Mouse (Mus musculus) splenic B cell, adult 2 months (primary cell): ENCODE results near the gene Slc34a3.

ENCODE experiments used
- DNase-seq: peaks from one replicate; pipeline ENCODE4 v3.0.0-alpha.2; 2011; ENCODE audit warnings: low read depth, low spot score
- H3K27me3 ChIP-seq: 2 replicates; pipeline ENCODE4 v1.6.1; 2012; ENCODE audit warnings: mild to moderate bottlenecking, low read length, moderate library complexity, mixed read lengths; ENCODE audit not compliant: control insufficient read depth, poor library complexity, insufficient read depth, severe bottlenecking
- H3K36me3 ChIP-seq: 2 replicates; pipeline ENCODE4 v1.6.1; 2012; ENCODE audit warnings: mild to moderate bottlenecking, low read length, moderate library complexity, mixed read lengths; ENCODE audit not compliant: control insufficient read depth, poor library complexity, insufficient read depth, severe bottlenecking

The Slc34a3 gene

DNA sequence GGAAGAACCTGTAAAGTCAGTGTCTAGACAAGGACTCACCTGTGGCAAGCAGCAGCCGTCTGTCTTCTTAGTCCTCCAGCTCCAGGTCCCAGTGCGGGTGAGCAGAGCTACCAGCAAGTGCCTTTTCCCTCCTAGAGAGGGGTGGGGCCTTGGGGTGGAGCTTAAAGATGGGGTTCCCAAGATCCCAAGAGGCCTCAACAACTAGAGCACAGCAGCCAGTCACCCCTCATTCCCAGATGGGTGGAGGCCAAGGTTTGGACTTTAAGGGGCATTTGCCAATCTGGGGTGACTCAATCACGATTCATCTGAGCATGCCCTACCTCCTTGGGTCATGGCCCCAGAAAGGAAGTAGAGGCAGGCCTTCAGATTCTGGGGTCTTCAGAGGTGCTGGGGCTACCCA, 5.6 kb upstream of the Slc34a3 start:
- no peak for DNase-seq
- H3K36me3 ChIP-seq, result no peaks in the 10 kb centered on the region

DNA sequence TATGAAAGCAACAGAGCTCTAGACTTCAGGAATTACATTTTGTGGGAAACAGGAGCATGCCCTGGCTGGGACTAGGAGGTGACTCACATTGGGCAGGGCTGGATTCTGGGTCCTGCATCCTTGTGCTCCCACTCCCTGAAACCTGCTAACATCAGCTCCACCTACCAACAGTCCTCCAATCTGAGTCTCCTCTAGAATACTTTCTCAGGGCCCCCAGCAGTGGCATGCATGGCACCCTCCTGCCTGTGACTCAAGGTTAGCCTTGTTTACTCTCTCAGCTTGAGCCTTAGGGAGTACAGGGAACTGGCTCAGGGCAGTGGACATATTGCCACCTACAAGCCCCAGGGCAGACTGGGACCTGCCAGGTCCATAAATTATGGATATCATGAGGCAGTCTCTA, 3.9 kb upstream of the Slc34a3 start:
- Histone ChIP-seq H3K27me3 (peaks cover 3% of the 10 kb centered on the region; the same call in 1 of the 2 replicates), H3K36me3 (no peaks in the 10 kb centered on the region)
- DNase-seq, result no peak

More for the DNA sequence above, 5.6 kb upstream of the Slc34a3 start:
- peaks cover 3% of the 10 kb centered on the region; the same call in 1 of the 2 replicates for H3K27me3 ChIP-seq

DNA sequence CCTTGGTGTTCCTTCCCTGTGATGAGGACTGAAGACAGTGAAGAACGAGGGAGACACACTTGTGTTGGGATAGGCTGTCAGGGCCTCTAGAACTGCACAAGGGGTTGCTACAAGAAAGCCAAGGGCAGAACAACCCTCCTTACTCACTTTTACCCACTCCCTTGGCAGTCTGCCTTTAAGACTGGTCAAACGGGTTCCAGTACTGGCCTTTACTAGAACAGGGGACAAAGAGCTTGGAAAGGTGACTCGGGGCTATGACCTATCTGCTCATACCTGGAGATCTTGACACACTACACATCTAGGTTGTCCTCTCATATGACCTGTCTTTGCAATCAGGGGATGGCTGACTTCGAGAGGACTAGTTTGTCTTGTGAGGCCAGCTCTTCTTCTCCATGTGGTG, 3.4 kb upstream of the Slc34a3 start:
- H3K27me3 ChIP-seq, result 0 out of 2 replicates have a peak, but pooled peaks cover 3% of the 10 kb centered on the region
- no peaks in the 10 kb centered on the region for H3K36me3 ChIP-seq
- no peak for DNase-seq

DNA sequence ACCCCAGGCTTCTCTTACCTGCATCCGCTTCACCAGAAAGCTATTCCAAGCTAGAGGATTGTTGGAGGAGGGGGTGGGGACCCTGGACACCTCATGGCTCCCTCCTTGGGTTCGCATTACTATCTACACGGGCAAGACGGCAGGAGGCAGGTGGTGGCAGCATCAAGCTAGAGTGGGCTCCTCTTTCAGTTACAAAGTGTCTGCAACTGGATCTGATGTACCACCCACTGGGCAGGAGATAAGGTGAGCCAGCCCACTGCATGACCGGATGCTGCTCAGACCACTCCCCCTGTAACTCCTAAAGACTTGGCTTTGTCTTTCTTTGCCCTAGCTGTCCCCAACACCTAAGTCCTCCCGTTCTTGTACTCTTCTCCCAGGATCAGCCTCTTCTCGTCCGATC, 2.5 kb upstream of the Slc34a3 start, which contains the start of gene Rnf224:
Rnf224 (minus strand) TSS at position 174 of the 400 bp plus-strand sequence.
- DNase-seq, result no peak
- H3K27me3 ChIP-seq, result no peaks in the 10 kb centered on the region
- no peaks in the 10 kb centered on the region for H3K36me3 ChIP-seq

DNA sequence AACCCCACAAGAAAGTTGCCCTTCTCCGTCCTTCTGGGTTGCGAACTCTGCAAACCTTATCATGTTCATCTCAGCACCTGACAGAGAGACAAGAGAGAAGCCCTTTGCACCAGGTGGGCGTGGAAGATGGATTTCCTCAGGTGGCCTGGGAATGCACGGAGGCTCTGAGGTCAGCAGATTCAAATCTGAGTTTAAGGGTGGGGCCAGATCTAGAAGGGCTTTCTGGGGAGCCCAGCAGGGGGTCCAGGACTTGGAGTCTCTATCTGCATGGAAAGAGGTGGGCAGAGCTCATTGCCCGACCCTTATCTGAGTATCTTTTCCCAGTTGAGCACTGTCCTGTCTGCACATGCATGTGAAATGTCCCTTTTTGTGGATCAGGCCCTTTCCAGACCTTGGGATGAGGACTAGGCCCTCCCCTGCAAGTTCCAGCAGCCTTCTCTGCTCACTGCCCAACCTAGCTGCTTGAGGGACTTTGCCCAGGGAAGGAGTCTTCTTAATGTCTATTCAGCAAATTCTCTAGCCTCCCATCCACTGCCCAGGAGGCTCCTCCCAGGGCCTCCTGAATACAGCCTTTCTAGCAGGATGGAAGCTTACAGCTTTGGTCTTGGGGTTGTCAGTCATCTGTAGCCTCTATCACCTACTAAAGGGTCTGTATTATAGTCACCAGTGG, 522 bp upstream of the Slc34a3 start:
- DNase-seq, result no peak
- Histone ChIP-seq H3K36me3 (no peaks in the 10 kb centered on the region), H3K27me3 (no peaks in the 10 kb centered on the region)

DNA sequence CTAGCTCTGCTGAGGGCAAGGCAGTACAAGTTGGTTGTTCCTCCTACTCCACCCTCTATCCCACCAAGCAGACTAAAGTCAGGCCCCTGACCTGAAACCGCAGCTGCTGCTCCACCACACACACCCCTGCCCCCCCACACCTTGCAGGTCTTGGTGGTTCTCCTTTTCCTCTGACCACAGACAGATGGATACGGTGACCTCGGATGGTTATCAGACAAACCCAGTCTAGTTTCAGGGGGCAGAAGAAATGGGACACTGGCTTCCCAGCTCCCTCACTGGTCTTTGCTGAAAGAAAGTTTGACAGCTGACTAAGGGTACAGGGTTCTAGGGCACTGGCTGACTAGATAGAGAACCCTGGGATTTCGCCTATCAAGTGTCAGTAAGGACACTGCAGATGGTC, 743 bp downstream of the Slc34a3 start:
- DNase-seq, result no peak
- H3K36me3 ChIP-seq, result no peaks in the 10 kb centered on the region
- H3K27me3 ChIP-seq, result no peaks in the 10 kb centered on the region

GRCm38 (mm10) chr2:25231038-25231437, 3.1 kb downstream of the Slc34a3 start:
- no peaks in the 10 kb centered on the region for H3K36me3 ChIP-seq
- no peak for DNase-seq
- H3K27me3 ChIP-seq, result no peaks in the 10 kb centered on the region

DNA sequence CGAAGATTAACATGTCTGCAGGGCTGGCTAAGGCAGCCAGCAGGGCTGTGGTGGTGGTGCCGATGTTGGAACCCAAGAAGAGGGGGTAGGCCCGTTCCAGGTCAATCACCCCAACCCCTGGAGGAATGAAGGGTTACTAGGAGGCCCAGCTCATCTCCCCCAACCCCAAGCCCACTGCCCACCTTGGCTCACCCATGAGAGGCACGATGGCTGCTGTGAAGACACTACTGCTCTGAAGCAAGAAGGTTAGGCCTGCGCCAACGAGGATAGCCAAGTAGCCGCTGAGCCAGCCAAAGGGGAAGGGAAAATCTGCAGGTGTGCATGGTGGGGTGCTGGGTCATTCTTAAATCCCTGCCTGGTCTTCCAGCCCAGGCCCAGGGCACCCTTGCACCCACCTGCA, 3.6 kb downstream of the Slc34a3 start:
- Histone ChIP-seq H3K27me3 (no peaks in the 10 kb centered on the region), H3K36me3 (no peaks in the 10 kb centered on the region)
- no peak for DNase-seq

- Histone ChIP-seq H3K36me3 (no peaks in the 10 kb centered on the region), H3K27me3 (no peaks in the 10 kb centered on the region)
- DNase-seq, result no peak
These were observed 4.6 kb downstream of the Slc34a3 start for GRCm38 (mm10) chr2:25229582-25229981.

DNA sequence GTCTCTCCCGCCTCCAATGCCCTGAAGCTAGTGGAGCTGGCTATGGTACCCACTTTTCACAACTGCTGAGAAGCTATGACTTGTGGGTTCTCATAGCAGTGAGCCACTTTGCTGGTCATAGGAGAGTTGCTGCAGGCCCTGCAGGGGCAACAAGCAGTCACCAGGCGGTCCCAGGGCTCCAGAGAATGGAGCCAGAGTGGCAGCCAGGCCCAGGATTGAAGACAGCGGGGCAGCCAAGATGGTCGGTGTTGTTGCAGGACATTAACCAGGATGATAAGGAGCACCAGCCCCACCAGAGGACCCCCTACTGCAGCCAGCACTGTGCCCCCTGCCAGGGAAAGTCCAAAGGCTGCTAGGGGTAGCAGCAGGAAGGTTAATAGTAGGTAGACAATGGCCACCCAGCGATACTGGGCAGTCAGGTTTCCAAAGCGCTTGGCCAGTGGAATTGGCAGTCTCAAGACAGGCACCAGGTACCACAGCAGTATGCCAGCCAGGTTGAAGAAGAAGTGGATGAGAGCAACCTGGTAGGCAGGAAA, 5.1 kb downstream of the Slc34a3 start:
- H3K27me3 ChIP-seq, result no peaks in the 10 kb centered on the region
- no peak for DNase-seq
- no peaks in the 10 kb centered on the region for H3K36me3 ChIP-seq

DNA sequence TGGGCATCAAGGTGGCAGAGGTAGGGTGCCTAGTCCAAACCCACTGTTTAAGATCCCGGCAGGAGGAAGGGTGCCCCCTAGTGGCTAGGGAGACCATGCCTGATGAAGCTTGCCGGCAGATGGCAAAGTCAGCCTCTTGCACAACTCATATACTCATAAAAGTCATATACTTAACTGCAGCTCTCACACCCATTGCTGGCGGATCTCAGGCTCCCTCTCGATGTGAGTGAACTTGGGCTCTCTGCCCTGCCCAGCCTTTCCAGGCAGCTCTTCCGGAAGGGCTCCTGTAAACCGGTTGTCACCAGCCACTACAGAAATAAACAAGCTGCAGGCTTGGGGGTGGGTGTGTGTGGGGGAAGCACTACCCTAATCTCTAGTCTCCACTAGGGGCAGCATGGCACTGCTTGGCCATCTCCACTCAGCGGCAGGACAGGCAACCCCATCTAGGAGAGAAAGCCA, 5.7 kb downstream of the Slc34a3 start:
- DNase-seq, result peak; percentile 94
- Histone ChIP-seq H3K36me3 (no peaks in the 10 kb centered on the region), H3K27me3 (no peaks in the 10 kb centered on the region)

GRCm38 (mm10) chr2:25227406-25227805, 6.8 kb downstream of the Slc34a3 start:
- H3K27me3 ChIP-seq, result no peaks in the 10 kb centered on the region
- no peak for DNase-seq
- no peaks in the 10 kb centered on the region for H3K36me3 ChIP-seq

DNA sequence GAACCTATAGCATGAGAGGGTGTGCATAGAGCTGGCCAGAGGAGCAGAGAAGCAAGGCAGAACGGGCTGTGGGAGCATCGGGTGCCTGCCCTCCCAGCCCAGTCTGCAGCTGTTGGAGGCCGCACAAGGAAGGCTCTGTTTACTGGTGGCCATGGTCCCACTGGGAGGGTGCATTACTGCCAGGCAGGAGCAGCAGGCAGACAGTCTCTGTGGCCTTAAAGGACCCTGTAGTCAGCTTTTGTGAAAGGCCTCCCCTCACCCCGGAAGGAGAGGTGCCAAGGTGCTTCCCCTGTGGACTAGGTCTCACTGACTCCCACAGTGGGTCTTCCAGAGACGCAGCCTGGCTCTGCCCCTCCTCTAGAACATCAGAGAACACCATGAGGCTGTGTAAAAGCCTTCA, 7.3 kb downstream of the Slc34a3 start:
- no peak for DNase-seq
- no peaks in the 10 kb centered on the region for H3K36me3 ChIP-seq
- no peaks in the 10 kb centered on the region for H3K27me3 ChIP-seq

- no peak for DNase-seq
- no peaks in the 10 kb centered on the region for H3K27me3 ChIP-seq
- H3K36me3 ChIP-seq, result no peaks in the 10 kb centered on the region
These were observed 8.3 kb downstream of the Slc34a3 start for GRCm38 (mm10) chr2:25225811-25226379.
